Mouse (Mus musculus) erythroblast, embryonic 14.5 days (primary cell): ENCODE results near the gene Tmem116.

Experiments
- GATA1 ChIP-seq: IDR thresholded peaks from 2 replicates; pipeline ENCODE4 v1.6.1; 2012; ENCODE audit warnings: low read length, inconsistent platforms, mixed read lengths
- TAL1 ChIP-seq: IDR thresholded peaks from 3 replicates; pipeline ENCODE4 v1.6.1; 2012; ENCODE audit warnings: low read length, inconsistent platforms, mixed read lengths

- TF ChIP-seq GATA1: no peak
- TF ChIP-seq TAL1: no peak
Measured at GRCm38 (mm10) chr5:121428954-121429353, 22.7 kb upstream of the Tmem116 start.
